Mouse (Mus musculus) erythroblast, adult 5-6 weeks (primary cell): Measurements from ENCODE around the gene Atp13a1. TPM values are rescaled to one million over a fixed set of nuclear protein-coding genes. Genes with fewer than 3 reads are reported as not detected.

Experiments
- ATAC-seq: replicated peaks from 2 replicates; pipeline ENCODE4 v1.8.0; 2016; ENCODE audit warnings: moderate number of reproducible peaks, mild to moderate bottlenecking, moderate TSS enrichment, inconsistent platforms; ENCODE audit not compliant: poor library complexity, low FRiP score, severe bottlenecking
- total RNA-seq, 2 experiments: library from RNA; stranded (forward) in 1 of 2; stranded (reverse) in 1 of 2; fragments of 150-400 nt in 1 of 2; fragments of 200-764, 138-1000 nt in 1 of 2; gene quantifications; 2 replicates each; pipeline versions ENCODE4 v1.2.3 to v1.2.4; 2015 to 2017; ENCODE audit warnings: low replicate concordance in 2 of 2

Gene Atp13a1
- total RNA-seq, 2 experiments from 2014 or later = 3.7 to 9.4 TPM

GRCm38 (mm10) chr8:69797661-69798060 is 6.7 kb downstream of the Atp13a1 start:
- ATAC-seq = no peak

- ATAC-seq = no peak
Measured at GRCm38 (mm10) chr8:69799261-69799660, 8.3 kb downstream of the Atp13a1 start.

GRCm38 (mm10) chr8:69799946-69800345 is 9.0 kb downstream of the Atp13a1 start:
- no peak for ATAC-seq

DNA sequence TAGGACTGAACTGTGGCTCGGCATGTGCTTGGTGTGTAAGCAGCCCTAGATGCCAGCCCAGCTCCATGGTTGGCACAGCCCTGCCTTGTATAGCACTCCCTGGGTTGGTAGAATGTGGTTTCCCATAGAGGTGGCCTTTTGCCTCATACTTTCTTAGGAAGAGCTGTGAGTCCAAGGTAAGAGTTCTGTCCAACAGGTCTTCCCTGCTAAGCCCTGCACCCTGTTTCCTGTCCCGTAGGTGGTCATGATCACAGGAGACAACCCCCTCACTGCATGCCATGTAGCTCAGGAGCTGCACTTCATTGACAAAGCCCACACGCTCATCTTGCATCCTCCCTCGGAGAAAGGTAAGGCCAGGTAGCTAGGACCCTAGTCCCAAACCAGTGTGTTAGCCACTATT is 10.8 kb downstream of the Atp13a1 start:
- no peak for ATAC-seq

- ATAC-seq = no peak
Measured at GRCm38 (mm10) chr8:69802216-69802615, 11.3 kb downstream of the Atp13a1 start.

DNA sequence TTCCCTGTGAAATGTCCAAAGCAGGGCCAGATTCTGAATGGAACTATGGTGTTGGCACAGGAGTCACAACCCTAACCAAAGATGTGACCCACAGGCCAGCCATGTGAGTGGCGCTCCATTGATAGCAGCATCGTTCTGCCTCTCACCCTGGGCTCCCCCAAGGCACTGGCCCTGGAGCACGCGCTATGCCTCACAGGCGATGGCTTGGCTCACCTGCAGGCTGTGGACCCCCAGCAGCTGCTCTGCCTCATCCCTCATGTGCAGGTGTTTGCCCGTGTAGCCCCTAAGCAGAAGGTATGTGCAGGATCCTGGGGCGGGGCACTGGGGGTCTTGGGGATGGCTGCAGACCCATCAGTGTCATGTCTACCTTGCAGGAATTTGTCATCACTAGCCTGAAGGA is 12.4 kb downstream of the Atp13a1 start:
- no peak for ATAC-seq

DNA sequence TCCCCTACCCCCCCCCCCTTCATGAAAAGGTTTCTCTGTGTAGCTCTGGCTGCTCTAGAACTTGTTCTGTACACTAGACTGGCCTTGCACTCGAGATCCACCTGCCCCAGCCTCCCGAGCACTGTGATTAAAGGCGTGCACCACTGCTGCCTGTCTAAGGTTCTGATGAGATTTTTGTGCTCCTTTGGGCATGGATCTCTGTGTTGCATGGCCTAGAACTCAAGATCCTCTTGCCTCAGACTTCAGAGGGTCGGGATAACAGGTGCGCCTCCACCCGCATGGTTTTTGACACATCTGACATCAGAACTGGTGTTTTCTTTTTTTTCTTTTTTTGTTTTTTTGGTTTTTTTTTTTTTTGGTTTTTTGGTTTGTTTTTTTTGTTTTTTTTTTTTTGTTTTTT is 13.6 kb downstream of the Atp13a1 start:
- no peak for ATAC-seq

DNA sequence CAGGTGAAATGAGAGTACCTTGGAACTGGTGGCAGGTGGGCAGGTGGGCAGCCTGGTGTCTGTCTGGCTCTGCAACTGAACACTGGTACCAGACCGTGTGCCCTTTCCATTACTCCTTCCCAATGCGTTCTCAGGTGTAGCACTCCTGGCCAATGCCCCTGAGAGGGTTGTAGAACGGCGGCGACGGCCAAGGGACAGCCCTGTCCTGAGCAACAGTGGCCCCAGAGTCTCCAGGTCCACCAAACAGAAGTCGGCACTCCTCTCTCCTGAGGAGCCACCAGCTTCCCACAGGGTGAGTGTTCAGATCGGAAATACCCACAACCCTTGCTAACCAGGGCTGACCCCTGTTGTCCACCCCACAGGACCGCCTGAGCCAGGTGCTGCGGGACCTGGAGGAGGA is 14.1 kb downstream of the Atp13a1 start:
- no peak for ATAC-seq

GRCm38 (mm10) chr8:69805491-69805890 is 14.5 kb downstream of the Atp13a1 start:
- ATAC-seq = no peak

GRCm38 (mm10) chr8:69807236-69807635 is 16.3 kb downstream of the Atp13a1 start:
- ATAC-seq = no peak

DNA sequence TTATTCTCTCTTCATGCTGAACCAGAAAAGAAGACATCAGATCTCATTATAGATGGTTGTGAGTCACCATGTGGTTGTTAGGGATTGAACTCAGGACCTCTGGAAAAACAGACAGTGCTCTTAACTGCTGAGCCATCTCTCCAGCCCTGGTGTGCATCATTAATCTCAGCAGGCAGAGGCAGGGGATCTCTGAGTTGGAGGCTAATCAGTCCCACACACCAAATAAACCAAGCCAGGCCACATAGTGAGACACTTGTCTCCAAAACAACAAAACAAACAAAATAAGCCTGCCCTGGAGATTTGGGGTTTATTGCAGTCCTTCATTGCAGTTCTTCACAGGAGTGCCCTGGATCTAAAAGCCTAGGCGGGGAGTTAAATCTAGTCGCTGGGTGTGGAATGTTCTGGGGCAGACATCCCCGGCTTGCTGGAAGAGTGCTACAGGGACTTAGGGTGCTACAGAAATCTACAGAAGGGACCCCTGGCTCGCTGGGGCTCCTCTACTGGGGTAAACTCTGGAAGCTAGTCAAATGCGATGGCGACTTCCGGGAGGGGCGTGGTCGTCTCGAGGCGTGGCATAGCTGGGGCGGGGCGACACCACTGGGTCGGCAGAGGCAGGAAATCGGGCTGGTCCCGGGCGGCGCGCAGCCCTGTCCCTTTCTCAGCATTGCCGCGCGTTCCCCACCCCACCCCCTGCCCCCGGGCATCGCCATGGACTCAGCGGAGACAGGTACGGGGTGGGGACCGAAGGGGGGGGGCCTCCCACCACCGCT is 17.3 kb downstream of the Atp13a1 start, which contains the start of gene Gmip:
Gene Gmip, plus strand, starts transcription at position 586 of the 770 bp plus-strand sequence.
- ATAC-seq = peak; percentile 94

DNA sequence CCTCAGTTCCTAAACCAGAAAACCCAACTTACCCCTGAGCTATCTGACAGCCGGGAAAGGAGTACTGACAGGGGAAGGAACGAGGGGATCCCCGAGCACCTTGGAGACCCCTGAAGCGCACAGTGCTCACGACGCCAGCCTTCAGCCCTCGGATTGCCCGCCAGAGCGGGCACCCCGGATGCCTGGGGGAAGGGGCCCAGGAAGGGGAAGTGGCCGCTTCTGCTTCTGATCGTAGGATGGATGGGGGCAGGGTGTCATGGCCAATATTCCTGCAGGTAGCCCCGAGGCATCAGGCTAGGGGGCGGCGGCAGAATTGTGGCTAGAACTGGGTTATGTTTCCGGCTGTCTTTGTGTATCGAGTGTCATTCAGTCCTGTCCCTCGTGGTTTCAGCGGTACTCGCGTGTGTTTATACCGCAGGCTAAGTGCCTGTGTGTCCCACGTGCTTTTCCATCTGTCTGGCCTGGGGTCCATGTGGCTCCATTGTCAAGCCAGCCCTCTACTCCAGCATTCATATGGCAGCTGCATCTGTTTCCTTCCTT is 18.0 kb downstream of the Atp13a1 start:
- no peak for ATAC-seq

DNA sequence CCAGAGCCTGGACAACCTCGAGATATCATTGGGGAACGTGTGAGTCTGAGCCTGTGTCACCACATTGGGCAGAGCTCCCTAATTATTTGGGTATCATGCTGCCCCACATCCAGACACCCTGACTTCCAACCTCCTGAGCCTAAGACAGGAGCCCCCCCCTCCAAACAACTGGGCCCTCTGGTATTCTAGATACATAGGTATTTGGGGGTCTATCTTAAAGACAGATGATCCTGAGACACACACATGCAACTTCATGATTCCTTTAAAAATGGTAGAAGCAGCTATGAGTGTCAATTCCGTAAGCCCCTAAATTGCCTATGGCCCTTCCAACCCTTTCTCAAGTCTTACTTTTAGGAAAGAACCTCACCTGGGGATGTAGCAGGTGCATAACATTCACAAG is 18.9 kb downstream of the Atp13a1 start:
- ATAC-seq = no peak

DNA sequence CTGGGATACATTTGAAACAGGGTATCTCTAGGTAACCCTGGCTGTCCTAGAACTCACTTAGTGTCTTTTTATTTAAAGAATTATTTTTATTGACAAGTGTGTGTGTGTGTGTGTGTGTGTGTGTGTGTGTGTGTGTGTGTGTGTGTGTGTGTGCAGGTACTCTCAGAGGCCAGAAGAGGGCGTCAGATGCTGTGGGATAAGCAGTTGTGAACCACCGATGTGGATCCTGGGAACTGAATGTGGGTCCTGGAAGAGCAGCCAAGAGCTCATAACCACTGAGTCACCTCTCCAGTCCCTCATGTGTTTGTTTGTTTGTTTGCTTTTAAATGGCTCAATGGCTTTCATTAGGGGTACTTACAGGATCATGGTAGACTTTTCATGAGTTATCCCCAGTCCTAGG is 23.9 kb downstream of the Atp13a1 start:
- no peak for ATAC-seq

GRCm38 (mm10) chr8:69815396-69815795 is 24.4 kb downstream of the Atp13a1 start:
- ATAC-seq = no peak

DNA sequence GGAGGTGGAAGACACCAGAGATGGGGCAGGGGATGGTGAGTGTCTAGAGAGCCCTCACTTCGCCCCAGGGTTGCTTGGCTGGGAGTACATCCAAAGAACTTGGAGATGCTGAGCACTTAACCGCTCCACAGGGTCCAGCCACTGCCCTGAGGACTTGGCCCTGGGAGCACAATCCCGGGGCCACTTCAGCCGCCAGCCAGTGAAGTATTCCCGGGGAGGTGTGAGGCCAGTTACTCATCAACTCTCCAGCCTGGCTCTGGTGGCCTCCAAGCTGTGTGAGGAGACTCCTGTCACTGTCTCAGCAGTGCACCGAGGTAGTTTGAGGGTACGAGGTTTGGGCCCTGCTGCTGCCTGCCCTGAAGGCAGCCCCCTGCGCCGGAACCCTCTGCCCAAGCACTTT is 29.5 kb downstream of the Atp13a1 start:
- ATAC-seq = no peak

- no peak for ATAC-seq
Measured at GRCm38 (mm10) chr8:69821971-69822385, 31.0 kb downstream of the Atp13a1 start.

GRCm38 (mm10) chr8:69822386-69823191 is 31.6 kb downstream of the Atp13a1 start, which contains the start of gene Lpar2:
Gene Lpar2, plus strand, starts transcription at chr8:69822429.
- ATAC-seq = no peak

GRCm38 (mm10) chr8:69826371-69826770 is 35.4 kb downstream of the Atp13a1 start:
- no peak for ATAC-seq

- ATAC-seq = peak; percentile 95
Measured at GRCm38 (mm10) chr8:69832298-69832853, 41.4 kb downstream of the Atp13a1 start, which contains the start of gene Pbx4. Gene Pbx4, plus strand, starts transcription at chr8:69832491.
